Mouse (Mus musculus): ENCODE measurements around the gene Nab1. TPM values are rescaled to one million over a fixed set of nuclear protein-coding genes. Genes with fewer than 3 reads are reported as not detected.

The Nab1 gene
- polyA plus RNA-seq, 1 experiment from 2014 or later: 6.1 TPM

DNA sequence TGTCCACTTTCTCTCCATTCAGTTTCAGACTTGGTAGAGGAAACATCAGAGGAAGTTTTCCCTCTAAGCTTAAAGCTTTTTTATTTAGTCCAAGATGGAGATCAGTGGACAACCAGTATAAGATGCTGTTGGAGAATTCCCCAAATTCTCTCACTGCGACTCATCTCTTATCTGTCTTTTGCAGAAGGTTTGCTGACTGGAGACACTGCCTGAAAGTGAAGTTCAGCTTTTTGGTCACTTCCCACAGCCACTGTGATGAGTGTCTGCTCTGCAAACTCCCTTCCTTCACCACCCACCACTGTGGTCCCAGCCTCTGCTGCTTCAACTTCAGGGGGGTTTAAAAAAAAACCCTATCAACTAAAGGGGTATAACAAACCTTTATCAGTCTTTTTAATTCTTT lies 70.4 kb downstream of the Nab1 start:
- 100% methylated on average over 1 of the region's 1 CpGs for WGBS
- no peak for DNase-seq (ENCODE audit: low spot score)
- no peaks in the 10 kb centered on the region for H3K36me3 ChIP-seq (ENCODE audit: control insufficient read depth, insufficient read depth, low read length)

GRCm38 (mm10) chr1:52427841-52428464 lies 72.5 kb downstream of the Nab1 start:
- Histone ChIP-seq H3K4me1 (ENCODE audit: control insufficient read depth, insufficient read depth, low read length) (no peaks in the 10 kb centered on the region), H3K36me3 (ENCODE audit: control insufficient read depth, insufficient read depth, low read length) (no peaks in the 10 kb centered on the region), H3K4me2 (ENCODE audit: low read length) (no peak overlapping the region), H3K4me3 (ENCODE audit: low read depth, low read length) (no peak overlapping the region), H3K27me3 (replicated peaks; ENCODE audit: control insufficient read depth, insufficient read depth, low read length) (no peaks in the 10 kb centered on the region), H3K9ac (ENCODE audit: low read length) (no peak overlapping the region), H3K27ac (ENCODE audit: low read depth, low read length) (no peak overlapping the region), H3K9me3 (replicated peaks; ENCODE audit: control insufficient read depth, low read length) (no peaks in the 10 kb centered on the region)
- ATAC-seq (no peak), DNase-seq (ENCODE audit: low spot score) (no peak)
- 82% methylated on average over 2 of the region's 2 CpGs for WGBS

More for the DNA sequence above, 70.4 kb downstream of the Nab1 start:
- H3K27ac ChIP-seq (ENCODE audit: low read depth, low read length): no peak overlapping the region
- H3K4me3 ChIP-seq (ENCODE audit: low read depth, low read length): no peak overlapping the region
- no peaks in the 10 kb centered on the region for H3K4me1 ChIP-seq (ENCODE audit: control insufficient read depth, insufficient read depth, low read length)
- H3K4me2 ChIP-seq (ENCODE audit: low read length): no peak overlapping the region
- no peak overlapping the region for H3K9ac ChIP-seq (ENCODE audit: low read length)
- no peak for ATAC-seq
- no peaks in the 10 kb centered on the region for H3K27me3 ChIP-seq (replicated peaks; ENCODE audit: control insufficient read depth, insufficient read depth, low read length)
- H3K9me3 ChIP-seq (replicated peaks; ENCODE audit: control insufficient read depth, low read length): no peaks in the 10 kb centered on the region

GRCm38 (mm10) chr1:52423846-52424245 lies 76.6 kb downstream of the Nab1 start:
- Histone ChIP-seq H3K9ac (ENCODE audit: low read length) (no peak overlapping the region), H3K4me3 (ENCODE audit: low read depth, low read length) (no peak overlapping the region), H3K27ac (ENCODE audit: low read depth, low read length) (no peak overlapping the region), H3K4me2 (ENCODE audit: low read length) (no peak overlapping the region), H3K4me1 (ENCODE audit: control insufficient read depth, insufficient read depth, low read length) (no peaks in the 10 kb centered on the region), H3K9me3 (replicated peaks; ENCODE audit: control insufficient read depth, low read length) (no peaks in the 10 kb centered on the region), H3K36me3 (ENCODE audit: control insufficient read depth, insufficient read depth, low read length) (no peaks in the 10 kb centered on the region), H3K27me3 (replicated peaks; ENCODE audit: control insufficient read depth, insufficient read depth, low read length) (no peaks in the 10 kb centered on the region)
- 90% methylated on average over 1 of the region's 1 CpGs for WGBS
- no peak for ATAC-seq
- DNase-seq (ENCODE audit: low spot score): no peak

GRCm38 (mm10) chr1:52423057-52423456 lies 77.4 kb downstream of the Nab1 start:
- Histone ChIP-seq H3K4me1 (ENCODE audit: control insufficient read depth, insufficient read depth, low read length) (no peaks in the 10 kb centered on the region), H3K27ac (ENCODE audit: low read depth, low read length) (no peak overlapping the region), H3K36me3 (ENCODE audit: control insufficient read depth, insufficient read depth, low read length) (no peaks in the 10 kb centered on the region), H3K9ac (ENCODE audit: low read length) (no peak overlapping the region), H3K4me2 (ENCODE audit: low read length) (no peak overlapping the region), H3K4me3 (ENCODE audit: low read depth, low read length) (no peak overlapping the region), H3K9me3 (replicated peaks; ENCODE audit: control insufficient read depth, low read length) (no peaks in the 10 kb centered on the region), H3K27me3 (replicated peaks; ENCODE audit: control insufficient read depth, insufficient read depth, low read length) (no peaks in the 10 kb centered on the region)
- ATAC-seq: no peak
- DNase-seq (ENCODE audit: low spot score): no peak
- WGBS: 87% methylated on average over 2 of the region's 2 CpGs

- WGBS: 85% methylated on average over 3 of the region's 3 CpGs
- Histone ChIP-seq H3K27me3 (replicated peaks; ENCODE audit: control insufficient read depth, insufficient read depth, low read length) (no peaks in the 10 kb centered on the region), H3K36me3 (ENCODE audit: control insufficient read depth, insufficient read depth, low read length) (no peaks in the 10 kb centered on the region), H3K4me3 (ENCODE audit: low read depth, low read length) (no peak overlapping the region), H3K9ac (ENCODE audit: low read length) (no peak overlapping the region), H3K27ac (ENCODE audit: low read depth, low read length) (no peak overlapping the region), H3K4me1 (ENCODE audit: control insufficient read depth, insufficient read depth, low read length) (no peaks in the 10 kb centered on the region), H3K9me3 (replicated peaks; ENCODE audit: control insufficient read depth, low read length) (no peaks in the 10 kb centered on the region), H3K4me2 (ENCODE audit: low read length) (no peak overlapping the region)
- no peak for ATAC-seq
- DNase-seq (ENCODE audit: low spot score): no peak
Measured at GRCm38 (mm10) chr1:52422137-52422536, 78.3 kb downstream of the Nab1 start.

GRCm38 (mm10) chr1:52421623-52422022 lies 78.9 kb downstream of the Nab1 start:
- no peak for ATAC-seq
- Histone ChIP-seq H3K36me3 (ENCODE audit: control insufficient read depth, insufficient read depth, low read length) (no peaks in the 10 kb centered on the region), H3K9ac (ENCODE audit: low read length) (no peak overlapping the region), H3K4me1 (ENCODE audit: control insufficient read depth, insufficient read depth, low read length) (no peaks in the 10 kb centered on the region), H3K4me3 (ENCODE audit: low read depth, low read length) (no peak overlapping the region), H3K27me3 (replicated peaks; ENCODE audit: control insufficient read depth, insufficient read depth, low read length) (no peaks in the 10 kb centered on the region), H3K4me2 (ENCODE audit: low read length) (no peak overlapping the region), H3K27ac (ENCODE audit: low read depth, low read length) (no peak overlapping the region), H3K9me3 (replicated peaks; ENCODE audit: control insufficient read depth, low read length) (no peaks in the 10 kb centered on the region)
- DNase-seq (ENCODE audit: low spot score): no peak

GRCm38 (mm10) chr1:52419088-52419819 lies 81.2 kb downstream of the Nab1 start:
- no peaks in the 10 kb centered on the region for H3K4me1 ChIP-seq (ENCODE audit: control insufficient read depth, insufficient read depth, low read length)
- DNase-seq (ENCODE audit: low spot score) (no peak), ATAC-seq (no peak)
- no peaks in the 10 kb centered on the region for H3K9me3 ChIP-seq (replicated peaks; ENCODE audit: control insufficient read depth, low read length)
- no peak overlapping the region for H3K4me2 ChIP-seq (ENCODE audit: low read length)
- no peaks in the 10 kb centered on the region for H3K27me3 ChIP-seq (replicated peaks; ENCODE audit: control insufficient read depth, insufficient read depth, low read length)
- no peak overlapping the region for H3K27ac ChIP-seq (ENCODE audit: low read depth, low read length)
- no peaks in the 10 kb centered on the region for H3K36me3 ChIP-seq (ENCODE audit: control insufficient read depth, insufficient read depth, low read length)
- H3K4me3 ChIP-seq (ENCODE audit: low read depth, low read length): no peak overlapping the region
- 92% methylated on average over 7 of the region's 7 CpGs for WGBS
- no peak overlapping the region for H3K9ac ChIP-seq (ENCODE audit: low read length)

Other genes with a start within 250 kb of the Nab1 start
- 9.5 and 10.1 TPM in 2 replicates for gene Nemp2, start 130.0 kb upstream of the Nab1 start, polyA plus RNA-seq (2014; fragmentation: Nextera tagmentation; extraction: Ambion mirVana)
- 4.3 and 7.2 TPM in 2 replicates for gene Mfsd6, start 226.8 kb upstream of the Nab1 start, polyA plus RNA-seq (2014; fragmentation: Nextera tagmentation; extraction: Ambion mirVana)

Data from forebrain, embryonic 14.5 days (tissue).